Mouse (Mus musculus) olfactory bulb, adult 2 months (tissue): ENCODE results near the gene Gypa. TPM values are rescaled to one million over a fixed set of nuclear protein-coding genes. Genes with fewer than 3 reads are reported as not detected.

Experiments
- H3K27ac ChIP-seq: fragments of 200-500 bp; 2 replicates; pipeline ENCODE4 v1.5.1; 2012; ENCODE audit warnings: low read depth, low read length; ENCODE audit not compliant: insufficient read depth
- H3K4me1 ChIP-seq: fragments of 200-500 bp; 2 replicates; pipeline ENCODE4 v1.6.1; 2012; ENCODE audit warnings: low read length; ENCODE audit not compliant: control insufficient read depth, insufficient read depth
- H3K4me3 ChIP-seq: fragments of 200-500 bp; 2 replicates; pipeline ENCODE4 v1.5.1; 2012; ENCODE audit warnings: mild to moderate bottlenecking, low read depth, low read length, moderate library complexity; ENCODE audit not compliant: insufficient read depth
- CTCF ChIP-seq: fragments of 200-500 bp; IDR thresholded peaks from 2 replicates; pipeline ENCODE4 v1.5.1; 2012; ENCODE audit warnings: low read depth, mild to moderate bottlenecking, low read length, moderate library complexity; ENCODE audit not compliant: insufficient read depth
- POLR2A ChIP-seq: fragments of 200-500 bp; IDR thresholded peaks from 2 replicates; pipeline ENCODE4 v1.6.1; 2012; ENCODE audit warnings: mild to moderate bottlenecking, low read depth, low read length, moderate library complexity; ENCODE audit not compliant: insufficient read depth
- WGBS: fragments of 180-500 bp; shearing (Covaris S2); methylation state at CpG from one replicate; pipeline ENCODE4 v1.1.7; 2018; 5-methylcytosine and 5-hydroxymethylcytosine counted together
- polyA plus RNA-seq: library from polyadenylated mRNA; stranded (reverse); fragments of >200 nt; gene quantifications from 2 replicates; pipeline ENCODE4 v1.2.4, GENCODE M21; 2012; ENCODE audit warnings: low replicate concordance; ENCODE audit not compliant: missing spikeins, insufficient read depth, insufficient read length

The Gypa gene
- not detected in 2 replicates for polyA plus RNA-seq

- 29% methylated on average over 14 of the region's 14 CpGs for WGBS
Observed at GRCm38 (mm10) chr8:80493523-80494345, at the start of gene Gypa. Gene Gypa, plus strand, starts transcription at chr8:80493781.

GRCm38 (mm10) chr8:80444534-80445072 is 49.0 kb upstream of the Gypa start:
- no peaks in the 10 kb centered on the region for H3K4me1 ChIP-seq
- TF ChIP-seq CTCF, result no peak
- no peak for TF ChIP-seq POLR2A
- H3K4me3 ChIP-seq, result no peak overlapping the region
- no peak overlapping the region for H3K27ac ChIP-seq
- 81% methylated on average over 4 of the region's 4 CpGs for WGBS

More at GRCm38 (mm10) chr8:80493523-80494345, at the start of gene Gypa:
- Histone ChIP-seq H3K4me3 (peak within 1 kb of the TSS; percentile 49), H3K4me1 (no peaks in the 10 kb centered on the region), H3K27ac (no peak within 1 kb of the TSS)
- TF ChIP-seq POLR2A (no peak), CTCF (no peak)

GRCm38 (mm10) chr8:80447217-80447616 is 46.4 kb upstream of the Gypa start:
- Histone ChIP-seq H3K4me1 (no peaks in the 10 kb centered on the region), H3K4me3 (no peak overlapping the region), H3K27ac (no peak overlapping the region)
- WGBS, result 84% methylated on average over 4 of the region's 4 CpGs
- TF ChIP-seq POLR2A (no peak), CTCF (no peak)

GRCm38 (mm10) chr8:80451938-80452690 is 41.5 kb upstream of the Gypa start:
- 49% methylated on average over 19 of the region's 19 CpGs for WGBS
- no peaks in the 10 kb centered on the region for H3K4me1 ChIP-seq
- no peak for TF ChIP-seq CTCF
- no peak for TF ChIP-seq POLR2A
- no peak overlapping the region for H3K4me3 ChIP-seq
- no peak overlapping the region for H3K27ac ChIP-seq

GRCm38 (mm10) chr8:80463450-80463917 is 30.1 kb upstream of the Gypa start:
- WGBS, result 91% methylated on average over 4 of the region's 4 CpGs
- H3K4me3 ChIP-seq, result no peak overlapping the region
- no peak for TF ChIP-seq CTCF
- no peak for TF ChIP-seq POLR2A
- no peaks in the 10 kb centered on the region for H3K4me1 ChIP-seq
- no peak overlapping the region for H3K27ac ChIP-seq

- Histone ChIP-seq H3K4me3 (no peak overlapping the region), H3K27ac (no peak overlapping the region), H3K4me1 (no peaks in the 10 kb centered on the region)
- TF ChIP-seq CTCF, result no peak
- no peak for TF ChIP-seq POLR2A
- 41% methylated on average over 7 of the region's 7 CpGs for WGBS
Observed at GRCm38 (mm10) chr8:80474971-80475370, 18.6 kb upstream of the Gypa start.

- WGBS, result 87% methylated on average over 5 of the region's 5 CpGs
- Histone ChIP-seq H3K4me1 (no peaks in the 10 kb centered on the region), H3K4me3 (no peak overlapping the region), H3K27ac (no peak overlapping the region)
- no peak for TF ChIP-seq POLR2A
- TF ChIP-seq CTCF, result no peak
Observed at GRCm38 (mm10) chr8:80478156-80478555, 15.4 kb upstream of the Gypa start.

- WGBS, result 83% methylated on average over 1 of the region's 1 CpGs
- no peak overlapping the region for H3K27ac ChIP-seq
Observed at GRCm38 (mm10) chr8:80479129-80479528, 14.5 kb upstream of the Gypa start.

More at GRCm38 (mm10) chr8:80479129-80479528, 14.5 kb upstream of the Gypa start:
- Histone ChIP-seq H3K4me1 (no peaks in the 10 kb centered on the region), H3K4me3 (no peak overlapping the region)
- TF ChIP-seq POLR2A, result no peak
- TF ChIP-seq CTCF, result no peak
